Mouse (Mus musculus) cerebellum, adult 2 months (tissue): ENCODE results near the gene Ralgapa1.

Experiments used
- CTCF ChIP-seq: fragments of 200-500 bp; IDR thresholded peaks from 2 replicates; pipeline ENCODE4 v1.5.1; 2011; ENCODE audit warnings: low read depth, mild to moderate bottlenecking, control low read depth, low read length, moderate library complexity, borderline replicate concordance; ENCODE audit not compliant: insufficient read depth
- POLR2A ChIP-seq: fragments of 200-500 bp; IDR thresholded peaks from 2 replicates; pipeline ENCODE4 v1.6.1; 2011; ENCODE audit warnings: low read length, control low read depth, borderline replicate concordance; ENCODE audit not compliant: insufficient read depth

DNA sequence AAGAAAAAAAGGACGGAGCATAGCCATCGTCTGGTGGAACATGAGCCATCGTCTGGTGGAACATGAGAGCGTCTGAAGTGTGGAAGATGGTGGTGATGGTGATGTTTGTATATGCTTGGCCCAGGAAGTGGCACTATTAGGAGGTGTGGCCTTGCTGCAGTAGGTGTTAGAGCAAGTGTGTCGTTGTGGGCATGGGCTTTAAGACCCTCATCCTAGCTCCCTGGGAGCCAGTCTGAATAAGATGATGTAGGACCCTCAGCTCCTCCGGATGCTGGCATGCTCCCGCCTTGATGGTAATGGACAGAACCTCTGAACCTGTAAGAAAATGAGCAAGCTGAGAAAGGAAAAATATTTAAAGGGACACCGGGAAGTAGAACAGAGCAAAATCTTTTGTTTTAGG lies 13.9 kb upstream of the Ralgapa1 start:
- TF ChIP-seq POLR2A, result no peak
- TF ChIP-seq CTCF, result no peak
